Mouse (Mus musculus): ENCODE measurements around the gene S100pbp.

DNA sequence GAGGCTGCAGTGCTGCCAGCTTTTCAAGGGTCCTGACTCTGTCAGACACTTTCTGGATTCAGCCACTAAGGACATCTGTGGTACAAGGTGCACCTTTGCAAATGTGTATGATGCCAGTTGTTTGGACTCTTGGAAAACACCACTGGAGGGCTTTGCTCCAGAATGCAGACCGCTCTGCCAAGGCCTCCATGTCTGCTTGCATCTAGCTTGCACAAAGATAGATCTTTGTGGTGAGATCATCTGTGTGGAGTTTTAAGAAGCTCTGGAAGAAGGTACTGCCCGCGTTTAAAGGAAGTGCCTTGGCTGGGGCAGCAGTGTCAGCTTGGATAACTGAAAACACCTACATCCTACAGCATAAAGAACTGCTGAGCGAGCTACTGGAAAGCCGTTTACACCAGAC lies 46.0 kb downstream of the S100pbp start:
- TF ChIP-seq POLR2A (IDR thresholded peaks at IDR 0.05; ENCODE audit: borderline replicate concordance, insufficient read depth, low read length) (no peak), CTCF (IDR thresholded peaks at IDR 0.05; ENCODE audit: borderline replicate concordance, insufficient read depth, low read depth, low read length) (no peak)
